Mouse (Mus musculus) mouse embryonic stem cell (cell line): Measurements from ENCODE around the gene Ctdsp2.

Experiments used
- in situ Hi-C, 2 experiments: fragments of 300-500 bp; cut with MboI; formaldehyde crosslinking; loops; 1 replicate in 1 of 2; 3 replicates in 1 of 2; pipeline ENCODE4 v1.14.3; 2019 to 2020; ENCODE audit warnings: low sequenced_read_pairs in 2 of 2, low pct_unique_long_range_greater_than_20kb in 1 of 2, mixed read lengths in 1 of 2; ENCODE audit not compliant: unreplicated experiment in 1 of 2

Ctdsp2 gene

DNA sequence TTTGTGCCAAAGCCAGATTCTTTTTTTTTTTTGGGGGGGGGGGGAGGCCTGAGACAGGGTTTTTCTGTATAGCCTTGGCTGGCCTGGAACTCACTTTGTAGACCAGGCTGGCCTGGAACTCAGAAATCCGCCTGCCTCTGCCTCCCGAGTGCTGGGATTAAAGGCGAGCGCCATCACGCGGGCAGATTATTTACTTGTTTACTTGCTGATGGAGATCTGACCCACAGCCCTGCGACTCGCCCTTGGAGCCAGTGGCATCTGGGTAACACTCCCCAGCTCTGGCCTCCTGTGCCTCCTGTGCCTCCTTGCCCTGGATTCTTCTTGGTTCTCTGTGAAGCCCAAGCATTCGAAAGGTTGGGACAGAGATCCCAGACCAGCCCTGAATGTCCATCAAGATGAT, 7.1 kb downstream of the Ctdsp2 start:
- in situ Hi-C loops = no loop called here

GRCm38 (mm10) chr10:126986541-126986961, 8.0 kb downstream of the Ctdsp2 start:
- in situ Hi-C loops = no loop called here

- in situ Hi-C loops = no loop called here
Measured at GRCm38 (mm10) chr10:126987183-126988118, 8.9 kb downstream of the Ctdsp2 start.

- in situ Hi-C loops = no loop called here
Measured at GRCm38 (mm10) chr10:126988513-126989165, 10.1 kb downstream of the Ctdsp2 start.

DNA sequence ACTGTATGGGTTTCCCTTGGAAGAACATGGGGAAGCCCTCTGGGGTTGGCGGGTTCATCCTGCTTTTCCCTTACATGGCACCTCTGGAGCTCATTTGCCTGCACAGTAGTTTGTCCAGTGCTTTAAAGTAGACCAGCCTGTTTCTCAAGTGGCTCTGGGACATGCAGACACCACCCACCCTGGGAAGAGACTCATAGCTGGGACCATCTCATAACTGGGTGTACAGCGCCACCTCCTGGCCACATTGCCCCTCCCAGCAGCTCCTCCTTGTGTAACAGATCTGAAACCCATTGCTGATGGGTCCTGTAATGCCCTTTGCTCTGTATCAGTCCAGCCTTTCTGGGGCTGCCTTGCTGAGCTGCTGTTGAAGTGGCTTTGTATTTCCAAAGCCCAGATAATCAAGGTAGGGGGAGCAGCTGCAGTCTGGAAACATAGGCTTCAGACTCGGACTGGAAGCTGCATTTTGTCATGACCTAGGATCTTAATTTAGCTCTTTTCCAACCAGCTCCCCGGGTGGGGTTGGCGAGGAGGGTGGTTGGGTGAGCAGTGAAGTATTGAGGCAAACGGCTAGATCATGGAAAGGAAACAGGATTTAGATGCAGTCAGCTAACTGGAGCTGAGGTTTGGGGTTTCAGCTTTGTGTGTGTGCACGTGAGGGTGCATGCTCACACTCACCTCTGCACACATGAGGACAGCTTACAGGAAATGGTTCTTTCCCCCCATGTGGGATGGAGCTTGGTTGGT, 12.0 kb downstream of the Ctdsp2 start:
- in situ Hi-C loops = loop anchor here (5.0 kb wide), 2 partner anchors 63 to 73 kb away; no protein-coding TSS in a partner anchor

DNA sequence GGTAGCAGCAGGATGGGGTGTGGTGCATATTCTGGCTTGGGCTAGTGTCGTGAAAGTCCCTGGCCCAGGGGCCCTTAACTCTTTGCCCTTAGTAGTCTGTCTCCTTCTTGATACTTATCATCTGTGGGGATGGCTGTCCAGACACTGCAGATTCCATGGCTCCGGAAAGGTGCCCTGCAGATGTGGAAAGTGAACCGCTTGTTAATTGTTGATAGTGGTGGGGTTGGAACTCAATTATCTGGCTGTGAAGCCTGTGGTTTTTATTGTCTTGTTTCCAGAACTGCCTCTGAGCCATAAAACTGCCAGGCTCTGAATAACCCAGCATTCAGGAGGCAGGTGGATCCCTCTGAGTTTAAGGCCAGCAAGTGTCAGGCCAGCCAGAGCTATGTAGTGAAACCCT, 13.2 kb downstream of the Ctdsp2 start:
- in situ Hi-C loops = loop anchor here (5.0 kb wide), 2 partner anchors 64 to 74 kb away; no protein-coding TSS in a partner anchor

DNA sequence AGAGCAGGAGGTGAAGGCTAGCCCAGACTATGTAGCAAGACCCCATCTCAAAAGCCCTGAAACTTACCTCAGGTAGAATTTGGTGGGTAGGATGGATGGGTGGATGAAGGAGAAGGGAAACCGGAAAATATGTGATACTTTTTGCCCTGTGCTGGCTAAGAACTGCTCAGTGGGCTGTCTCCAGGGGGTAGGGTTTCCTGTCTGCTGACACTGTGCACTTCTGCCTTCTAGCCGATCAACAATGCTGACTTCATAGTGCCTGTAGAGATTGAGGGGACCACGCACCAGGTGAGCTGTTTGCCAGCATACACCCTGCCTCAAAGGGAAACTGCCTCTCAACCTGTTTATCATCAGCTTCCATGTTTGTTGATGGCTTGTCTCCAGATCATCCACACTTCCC, 15.1 kb downstream of the Ctdsp2 start:
- in situ Hi-C loops = loop anchor here (5.0 kb wide), 2 partner anchors 66 to 76 kb away; no protein-coding TSS in a partner anchor

DNA sequence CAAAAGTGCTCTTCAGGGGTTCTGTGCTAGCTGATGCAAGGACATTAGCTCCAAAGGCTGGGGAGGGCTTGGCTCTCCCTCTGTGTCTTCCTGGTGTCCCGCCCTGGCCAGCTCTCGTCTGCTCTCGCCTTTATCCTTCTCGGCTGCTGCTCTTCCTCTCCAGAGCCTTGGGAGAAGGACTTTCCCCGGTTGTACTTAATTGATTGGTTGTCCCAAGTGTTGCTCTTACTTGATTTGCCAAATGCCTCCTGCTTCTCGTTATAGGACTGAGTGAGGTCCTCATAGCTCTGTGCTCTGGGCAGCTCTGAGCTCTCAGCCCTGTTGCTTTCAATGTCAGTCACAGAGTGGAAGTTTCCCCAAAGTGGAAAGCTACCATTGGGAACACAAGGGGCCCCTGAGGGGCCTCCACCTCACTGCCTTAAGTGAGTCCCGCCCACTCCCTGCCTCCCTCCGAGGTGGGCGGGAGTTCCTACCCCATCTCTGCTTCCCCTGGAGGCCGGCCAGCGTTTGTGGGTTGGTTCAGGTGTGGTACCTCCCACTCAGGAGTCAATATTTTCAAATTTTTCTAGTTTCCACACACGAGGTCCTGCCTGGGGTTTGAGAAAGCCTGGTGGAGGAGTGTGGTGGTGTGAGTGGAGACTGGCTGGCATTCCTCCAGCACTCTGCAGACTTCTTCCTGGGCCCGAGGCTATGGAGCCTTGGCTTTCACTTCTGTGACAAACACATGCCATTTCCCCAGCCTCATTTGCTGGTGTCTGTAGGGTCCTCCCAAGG, 19.0 kb downstream of the Ctdsp2 start:
- in situ Hi-C loops = no loop called here

GRCm38 (mm10) chr10:127000529-127000928, 22.0 kb downstream of the Ctdsp2 start, which contains the start of gene Avil:
Gene Avil (plus strand): TSS chr10:127000709.
- in situ Hi-C loops = no loop called here

DNA sequence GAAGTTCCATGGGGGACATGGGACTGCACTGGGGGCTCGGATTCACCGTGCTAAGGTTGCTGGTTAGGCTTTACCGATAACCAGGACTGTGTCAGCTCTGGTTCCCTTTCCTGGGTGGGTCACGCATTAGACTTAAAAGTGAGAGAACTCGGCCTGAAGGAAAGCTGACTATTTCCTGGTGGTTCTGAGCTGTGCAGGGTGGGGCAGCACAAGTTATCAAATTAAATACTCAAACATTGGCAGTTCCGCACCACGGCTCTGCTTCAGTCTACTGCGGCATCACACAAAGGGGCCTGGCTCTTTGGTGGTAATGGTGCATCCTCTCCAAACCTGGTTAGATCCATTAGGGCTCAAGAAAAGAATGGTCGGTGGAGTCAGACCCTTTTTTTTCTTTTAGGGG, 22.8 kb downstream of the Ctdsp2 start:
- in situ Hi-C loops = no loop called here

GRCm38 (mm10) chr10:127002056-127002455, 23.5 kb downstream of the Ctdsp2 start:
- in situ Hi-C loops = no loop called here

DNA sequence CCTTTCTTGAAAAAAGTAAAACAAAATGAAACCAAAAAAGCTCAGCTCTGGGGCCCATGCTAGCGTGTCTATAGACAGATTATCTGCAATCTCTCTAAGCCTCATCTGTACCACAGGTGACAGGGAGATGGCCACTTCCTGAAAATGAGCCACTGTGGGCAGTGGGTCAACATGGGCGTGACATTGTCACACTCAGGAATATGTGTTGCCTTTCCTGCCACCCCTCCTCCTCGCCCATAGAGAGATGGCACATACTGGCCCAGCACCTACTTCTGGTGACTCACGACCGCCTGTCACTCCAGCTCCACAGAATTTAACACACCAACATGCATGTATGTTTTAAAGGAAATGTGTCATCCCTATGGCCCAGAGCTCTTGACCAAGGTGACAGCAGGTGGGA, 24.2 kb downstream of the Ctdsp2 start:
- in situ Hi-C loops = no loop called here

DNA sequence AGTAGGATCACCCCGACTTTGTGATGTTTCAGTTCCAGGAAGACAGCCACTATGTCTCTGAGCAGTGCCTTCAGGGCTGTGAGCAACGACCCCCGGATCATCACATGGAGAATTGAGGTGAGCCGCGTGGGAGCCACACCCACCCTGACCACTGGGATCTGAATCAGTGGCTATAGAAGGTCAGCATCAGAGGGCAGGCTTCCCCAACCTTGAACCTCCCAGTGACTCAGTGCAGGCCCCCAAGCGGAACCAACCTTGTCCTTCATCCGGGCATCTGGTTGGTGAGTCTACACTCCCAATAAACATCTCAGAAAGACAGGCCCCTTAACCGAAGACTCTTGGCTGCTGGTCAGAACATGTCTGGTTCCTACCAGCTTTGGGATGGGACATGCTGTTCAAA, 24.8 kb downstream of the Ctdsp2 start:
- in situ Hi-C loops = no loop called here

GRCm38 (mm10) chr10:127003806-127004205, 25.3 kb downstream of the Ctdsp2 start:
- in situ Hi-C loops = no loop called here

- in situ Hi-C loops = no loop called here
Measured at GRCm38 (mm10) chr10:127016488-127016887, 38.0 kb downstream of the Ctdsp2 start.

DNA sequence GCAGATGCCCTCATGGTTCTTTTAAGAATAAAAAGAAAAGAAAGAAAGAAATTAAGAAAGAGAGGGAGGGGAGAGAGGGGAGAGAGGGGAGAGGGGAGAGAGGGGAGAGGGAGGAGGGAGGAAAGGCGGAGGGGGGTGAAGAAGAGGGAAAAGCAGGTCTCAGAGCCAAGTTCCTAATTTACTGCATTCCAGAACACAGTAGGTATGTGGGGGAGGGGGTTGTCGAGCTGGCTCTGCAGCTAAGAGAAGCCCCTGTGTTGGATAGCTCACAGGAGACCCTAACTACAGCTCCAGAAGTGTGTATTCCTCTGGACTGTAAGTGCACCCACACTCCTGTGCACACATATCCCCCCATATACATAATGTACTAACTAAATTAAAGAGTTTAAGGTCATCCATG, 38.6 kb downstream of the Ctdsp2 start:
- in situ Hi-C loops = no loop called here

DNA sequence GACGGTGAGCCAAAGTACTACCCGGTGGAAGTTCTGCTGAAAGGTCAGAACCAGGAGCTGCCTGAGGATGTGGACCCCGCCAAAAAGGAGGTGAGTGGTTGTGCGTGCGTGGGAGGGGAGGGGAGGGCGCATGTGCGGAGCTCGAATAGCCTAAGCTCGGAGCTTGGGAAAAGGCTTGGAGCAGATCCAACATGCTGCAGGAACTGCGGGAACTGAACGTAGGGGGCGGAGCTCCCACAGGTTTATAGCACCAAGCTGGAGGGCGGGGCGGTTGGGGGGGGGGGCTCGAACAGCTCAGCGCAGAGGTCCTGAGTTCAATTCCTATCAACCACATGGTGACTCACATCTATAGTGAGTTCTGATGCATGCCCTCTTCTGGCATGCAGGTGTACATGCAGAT, 39.9 kb downstream of the Ctdsp2 start:
- in situ Hi-C loops = no loop called here
